9 mouse cellular contexts compared by ENCODE assay signal in genomic region chr8:102978161-102978581, GRCm38 (mm10).
DNase-seq lines count a peak whose midpoint lies in the region; ATAC-seq and TF ChIP-seq lines count a peak whose summit lies in the region.
"Had no signal": no experiment of that assay in that cellular context is flagged by ENCODE, and none has a peak within 500 bp of the region (broad histone marks: within the 10 kb centered on the region; RNA-seq: fewer than 3 reads in every experiment).

No protein-coding gene starts in this region.

- ATAC-seq in hindbrain, postnatal 0 days = peak; percentile 35; the same call in 1 of the 2 replicates
- ATAC-seq in lung, postnatal 0 days = peak; percentile 93
- ATAC-seq in CD4-positive, CD25-positive, alpha-beta regulatory T cell, adult 4 months = no peak
- no peak for ATAC-seq in frontal cortex, adult (ENCODE audit: low TSS enrichment)

- TF ChIP-seq POLR2A in heart, adult 2 months (IDR thresholded peaks at IDR 0.05; ENCODE audit: insufficient read depth, low read depth, low read length) = no peak

- intact Hi-C loops in heart, postnatal 14 days (cut with DNase I) = no loop called here
- intact Hi-C loops in heart, adult 2 months (cut with DNase I) = no loop called here

- H3K27me3 ChIP-seq in heart, adult 2 months (ENCODE audit: control insufficient read depth, insufficient read depth, low read length) = no peaks in the 10 kb centered on the region
- H3K27me3 ChIP-seq in hindbrain, postnatal 0 days (ENCODE audit: insufficient read depth, low read length) = no peaks in the 10 kb centered on the region
- no peaks in the 10 kb centered on the region for H3K27me3 ChIP-seq in lung, postnatal 0 days (replicated peaks; ENCODE audit: insufficient read depth, low read length)

- H3K4me1 ChIP-seq in heart, adult 2 months (ENCODE audit: control insufficient read depth, insufficient read depth, low read length) = no peaks in the 10 kb centered on the region
- H3K4me1 ChIP-seq in hindbrain, postnatal 0 days (ENCODE audit: insufficient read depth, low read length) = no peaks in the 10 kb centered on the region
- no peaks in the 10 kb centered on the region for H3K4me1 ChIP-seq in lung, postnatal 0 days (ENCODE audit: insufficient read depth, low read depth, low read length)

- no peak for TF ChIP-seq EP300 in heart, adult 2 months (IDR thresholded peaks at IDR 0.05; ENCODE audit: insufficient read depth, low read depth, low read length)
- TF ChIP-seq EP300 in lung, postnatal 0 days (IDR thresholded peaks at IDR 0.05) = peak; percentile 56

- peak; percentile 1 to 18 for DNase-seq in heart, postnatal 14 days
- no peak for DNase-seq in heart, adult 2 months
- DNase-seq in embryo, embryonic 10 days (ENCODE audit: low spot score) = peak; percentile 68
- peak; percentile 46 for DNase-seq in hindbrain, postnatal 0 days (ENCODE audit: low spot score)
- peak; percentile 83 for DNase-seq in lung, postnatal 0 days (ENCODE audit: low spot score)
- no peak for DNase-seq in layer of hippocampus, postnatal 36 days

- H3K36me3 ChIP-seq in heart, adult 2 months (ENCODE audit: control insufficient read depth, insufficient read depth, low read length) = no peaks in the 10 kb centered on the region
- H3K36me3 ChIP-seq in hindbrain, postnatal 0 days (ENCODE audit: insufficient read depth, low read length) = no peaks in the 10 kb centered on the region
- no peaks in the 10 kb centered on the region for H3K36me3 ChIP-seq in lung, postnatal 0 days (ENCODE audit: insufficient read depth, low read length)

- TF ChIP-seq CTCF in heart, adult 2 months (IDR thresholded peaks at IDR 0.05) = no peak
- no peak for TF ChIP-seq CTCF in hindbrain, postnatal 0 days (IDR thresholded peaks at IDR 0.05; ENCODE audit: low read depth)
- TF ChIP-seq CTCF in lung, postnatal 0 days (IDR thresholded peaks at IDR 0.05) = no peak

- no peak overlapping the region for H3K9ac ChIP-seq in heart, adult 2 months (ENCODE audit: low read depth, low read length)
- H3K9ac ChIP-seq in hindbrain, postnatal 0 days (replicated peaks; ENCODE audit: low read length) = no peak overlapping the region
- H3K9ac ChIP-seq in lung, postnatal 0 days (replicated peaks; ENCODE audit: low read depth) = no peak overlapping the region

- H3K27ac ChIP-seq in heart, adult 2 months = no peak overlapping the region
- no peak overlapping the region for H3K27ac ChIP-seq in hindbrain, postnatal 0 days
- peak overlapping the region; percentile 28; the same call in 1 of the 2 replicates for H3K27ac ChIP-seq in lung, postnatal 0 days (ENCODE audit: low read length)

- 57% methylated on average over 7 of the region's 7 CpGs for WGBS in heart, adult 2 months
- 47% methylated on average over 7 of the region's 7 CpGs for WGBS in hindbrain, postnatal 0 days
- 56% methylated on average over 7 of the region's 7 CpGs for WGBS in lung, postnatal 0 days

- no peak overlapping the region for H3K4me3 ChIP-seq in heart, adult 2 months
- H3K4me3 ChIP-seq in hindbrain, postnatal 0 days (ENCODE audit: low read length) = no peak overlapping the region
- no peak overlapping the region for H3K4me3 ChIP-seq in lung, postnatal 0 days (ENCODE audit: low read depth, low read length)
- H3K4me3 ChIP-seq: erythroblast, embryonic 14.5 days had no signal

- H3K79me2 ChIP-seq in heart, adult 2 months (replicated peaks; ENCODE audit: control insufficient read depth, insufficient read depth, low read length) = no peaks in the 10 kb centered on the region

- H3K4me2 ChIP-seq in hindbrain, postnatal 0 days (ENCODE audit: low read depth, low read length) = no peak overlapping the region
- no peak overlapping the region for H3K4me2 ChIP-seq in lung, postnatal 0 days (replicated peaks; ENCODE audit: low read depth, low read length)

- H3K9me3 ChIP-seq in hindbrain, postnatal 0 days (ENCODE audit: low read length) = no peaks in the 10 kb centered on the region
- H3K9me3 ChIP-seq in lung, postnatal 0 days (ENCODE audit: low read length) = no peaks in the 10 kb centered on the region

Comparison
In these comparisons a context has a peak if more than half of its experiments do, and no peak if none do; other contexts are left out.
1. DNase-seq: peak in heart, postnatal 14 days (2 of 2), embryo, embryonic 10 days (single experiment), hindbrain, postnatal 0 days (single experiment) and lung, postnatal 0 days (single experiment); none in heart, adult 2 months (0 of 2) and layer of hippocampus, postnatal 36 days (0 of 2).
2. ATAC-seq: peak in hindbrain, postnatal 0 days (single experiment) and lung, postnatal 0 days (single experiment); none in CD4-positive, CD25-positive, alpha-beta regulatory T cell, adult 4 months (single experiment) and frontal cortex, adult (single experiment).